Mouse (Mus musculus) cerebellum, adult 9-10 months (tissue): ENCODE data around the gene Lrrc49.

Experiments
- DNase-seq: peaks from one replicate; pipeline ENCODE4 v3.0.0; 2022

The Lrrc49 gene

DNA sequence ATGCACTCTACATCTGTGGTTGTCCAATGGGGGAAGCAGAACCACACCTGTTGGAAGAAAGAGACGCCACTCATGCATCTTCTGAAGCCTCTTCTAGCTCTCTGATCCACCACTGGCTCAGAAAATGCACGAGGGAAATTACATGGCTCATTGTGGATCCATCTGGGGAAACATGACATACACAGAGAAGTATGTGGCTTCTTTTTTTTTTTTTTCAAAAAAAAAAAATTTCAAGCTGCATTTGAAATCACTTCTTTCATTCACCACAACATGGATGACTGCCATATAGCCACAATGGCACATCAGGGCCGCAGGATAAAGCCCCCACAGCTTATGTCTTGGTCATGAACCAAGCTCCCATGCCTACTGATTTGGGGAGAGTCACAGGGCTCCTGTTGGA, 159.7 kb downstream of the Lrrc49 start:
- no peak for DNase-seq

DNA sequence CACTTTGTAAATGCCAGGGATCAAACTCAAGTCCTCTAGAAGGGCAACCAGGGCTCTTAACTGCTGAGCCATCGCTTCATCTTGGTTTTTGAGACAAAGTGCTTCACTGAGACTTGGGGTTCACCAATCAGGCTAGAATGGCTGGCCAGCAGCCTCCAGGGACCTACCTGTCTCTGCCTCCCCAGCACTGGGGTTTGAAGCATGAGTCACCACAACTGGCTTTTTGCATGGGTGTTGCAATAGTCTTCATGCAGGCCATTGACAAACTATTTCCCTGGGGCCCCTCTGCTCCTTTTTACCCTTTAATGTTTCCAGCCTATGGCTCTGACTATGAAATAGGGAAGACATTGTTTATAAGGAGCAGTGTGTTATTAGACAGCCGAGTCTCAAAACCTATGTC, 160.1 kb downstream of the Lrrc49 start:
- DNase-seq = no peak

DNA sequence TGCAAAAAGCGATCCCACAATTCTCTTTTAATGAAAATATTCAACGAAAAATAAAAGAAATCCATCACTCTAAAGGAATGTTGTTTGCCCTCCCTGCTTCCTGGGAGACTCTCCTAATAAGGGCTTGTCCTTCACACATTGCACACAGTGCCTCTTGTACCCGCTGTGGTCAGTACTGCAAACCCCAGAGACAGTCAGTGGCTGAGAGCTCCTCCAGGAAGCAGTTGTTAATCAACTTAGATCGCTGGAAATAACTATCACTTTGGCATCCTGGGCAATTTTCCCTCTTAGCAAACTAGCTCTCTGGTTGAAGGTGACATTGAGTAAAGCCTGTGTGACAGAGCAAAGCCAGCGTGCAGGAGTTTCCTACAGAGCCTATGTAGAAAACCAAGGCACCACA, 160.9 kb downstream of the Lrrc49 start:
- DNase-seq = no peak

DNA sequence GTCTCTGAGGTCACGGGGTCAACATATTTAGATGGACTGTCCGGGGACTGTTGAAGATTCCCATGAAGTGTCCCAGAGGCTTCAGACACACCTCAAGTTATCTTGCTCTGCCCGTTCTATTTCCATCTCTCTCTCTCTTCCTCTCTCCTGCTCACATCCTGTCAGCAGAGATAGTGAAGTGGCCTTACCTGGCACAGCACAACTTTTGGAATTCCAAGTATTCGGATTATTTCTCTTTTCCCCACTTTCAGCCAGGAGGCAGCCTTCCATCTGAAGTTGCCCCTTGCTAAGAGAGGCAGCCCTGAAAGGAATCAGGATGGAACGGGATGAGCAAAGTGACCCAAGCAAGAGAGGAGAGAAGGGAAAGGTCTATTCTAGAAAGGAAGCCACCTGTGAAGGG, 161.8 kb downstream of the Lrrc49 start:
- DNase-seq = no peak

DNA sequence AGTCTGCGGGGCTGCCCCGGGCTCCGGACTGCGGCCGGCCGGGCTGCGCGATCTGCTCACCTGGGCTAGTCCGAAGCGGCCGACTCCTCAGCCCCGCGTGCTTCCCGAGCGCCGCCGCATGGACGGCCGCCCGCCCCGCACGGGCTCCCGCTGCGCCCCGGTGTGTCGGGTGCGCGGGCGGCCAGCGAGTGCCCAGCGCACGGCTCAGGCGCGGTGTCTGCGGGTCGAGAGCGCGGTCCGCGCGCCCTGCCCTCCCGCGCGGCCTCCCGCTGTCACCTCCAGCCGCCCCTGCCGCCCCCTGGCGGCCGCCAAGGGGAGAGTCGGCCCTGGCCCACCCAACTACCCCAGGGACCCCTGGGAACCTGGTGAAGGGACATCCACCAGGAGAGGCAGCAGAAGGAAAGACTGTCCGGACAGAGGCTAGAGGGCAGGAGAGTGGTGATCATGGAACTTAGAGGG, 166.1 kb downstream of the Lrrc49 start, which contains the start of gene Thsd4:
Gene Thsd4, minus strand, starts transcription at position 241 of the 459 bp plus-strand sequence.
- peak; percentile 6 for DNase-seq

DNA sequence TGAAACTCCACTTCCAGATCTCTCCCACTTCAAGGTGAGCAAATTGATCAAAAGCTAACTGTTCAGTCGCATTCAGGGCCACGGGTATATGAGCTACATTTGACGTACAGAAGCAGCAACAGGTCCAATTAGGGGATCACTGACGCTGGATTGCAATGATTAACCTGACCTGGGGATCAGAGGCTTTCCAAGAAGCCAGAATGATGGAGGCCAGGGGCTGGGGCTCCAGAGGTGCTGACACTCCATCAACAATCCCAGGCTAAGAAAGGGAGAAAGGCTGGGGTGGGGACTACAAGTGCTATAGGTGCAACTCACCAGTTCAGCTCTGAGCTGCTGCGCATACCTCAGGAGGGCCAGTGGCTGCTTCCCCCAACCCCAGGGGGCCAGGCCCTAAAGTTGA, 166.8 kb downstream of the Lrrc49 start:
- DNase-seq = no peak

DNA sequence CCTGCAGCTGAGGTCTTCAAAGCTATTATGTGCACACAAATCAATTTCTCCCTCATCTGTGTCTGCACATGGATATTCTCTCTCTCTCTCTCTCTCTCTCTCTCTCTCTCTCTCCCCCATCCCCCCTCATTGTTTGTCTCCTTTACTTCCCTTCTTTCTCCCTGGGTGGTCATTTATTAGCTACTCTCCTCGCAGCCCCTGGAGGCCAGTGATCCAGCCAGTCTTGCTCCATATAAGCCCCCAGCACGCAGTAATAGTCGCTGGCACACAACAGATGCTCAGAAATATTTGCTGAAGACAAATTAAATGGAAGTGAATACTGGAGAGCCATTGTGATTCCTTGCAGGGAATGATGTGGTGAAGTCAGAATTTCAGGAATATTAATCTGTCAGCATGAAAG, 168.4 kb downstream of the Lrrc49 start:
- no peak for DNase-seq
